18 mouse cellular contexts compared by ENCODE assay signal in the genomic region with DNA sequence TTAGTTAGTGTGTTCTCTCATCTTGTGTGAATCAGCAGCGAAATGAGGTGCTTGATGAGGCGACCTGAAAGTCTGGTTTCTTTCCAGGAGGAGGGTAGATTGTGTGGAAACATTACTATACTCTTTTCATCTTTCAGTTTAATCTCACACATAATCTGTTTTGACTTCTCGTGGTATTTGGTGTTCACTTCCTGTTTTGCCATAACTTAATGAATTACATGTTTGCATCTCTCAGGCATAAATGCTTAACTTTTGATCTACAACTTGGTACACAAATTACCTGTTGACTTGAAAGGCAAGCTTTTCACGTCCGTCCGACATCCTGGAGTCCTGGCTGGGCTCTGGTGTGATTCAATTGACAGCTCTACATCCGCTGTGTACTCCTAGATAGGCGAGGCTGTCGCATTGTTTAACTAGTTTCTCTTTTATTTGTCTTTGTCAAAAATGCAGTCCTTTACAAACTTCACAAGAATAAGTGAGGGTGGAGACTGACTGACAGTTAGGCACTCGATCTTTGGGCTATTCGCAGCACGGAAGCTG. TPM values are rescaled to one million over a fixed set of nuclear protein-coding genes. Genes with fewer than 3 reads are reported as not detected.
DNase-seq lines count a peak whose midpoint lies in the region; ATAC-seq and TF ChIP-seq lines count a peak whose summit lies in the region.
"Had no signal": no experiment of that assay in that cellular context is flagged by ENCODE, and none has a peak within 500 bp of the region (broad histone marks: within the 10 kb centered on the region; RNA-seq: fewer than 3 reads in every experiment).

No protein-coding gene starts in this region.

- ATAC-seq in stomach, embryonic 16.5 days (ENCODE audit: insufficient read depth, low FRiP score), result no peak
- no peak for ATAC-seq in stomach, postnatal 0 days (ENCODE audit: low FRiP score, low TSS enrichment)
- peak; percentile 84 for ATAC-seq in inflammation-experienced regulatory T-cells, adult 6 months
- no peak for ATAC-seq in midbrain, embryonic 11.5 days (ENCODE audit: low FRiP score)
- ATAC-seq: forebrain, embryonic 13.5 days; forebrain, postnatal 0 days; Patski had no signal

- DNase-seq in stomach, postnatal 0 days (ENCODE audit: low spot score), result no peak
- peak; percentile 17 for DNase-seq in R1 (ENCODE audit: low read depth, low spot score)
- no peak for DNase-seq in layer of hippocampus, adult 9-10 months (ENCODE audit: low spot score)
- DNase-seq in midbrain, embryonic 11.5 days (ENCODE audit: low spot score, missing footprints), result no peak
- DNase-seq: adrenal gland, postnatal 10 days; cerebellum, adult 11-12 months; cerebellum, adult 9-10 months; cerebellum, postnatal 36 days; forebrain, postnatal 0 days; gastrocnemius, postnatal 25 days; heart, postnatal 36 days had no signal

- 0 out of 2 replicates have a peak overlapping the region, but pooled peaks have one; percentile 34 for H3K27ac ChIP-seq in stomach, embryonic 16.5 days (ENCODE audit: low read length)
- no peak overlapping the region for H3K27ac ChIP-seq in stomach, postnatal 0 days (replicated peaks)
- H3K27ac ChIP-seq in midbrain, embryonic 11.5 days (ENCODE audit: low read depth, low read length), result no peak overlapping the region
- H3K27ac ChIP-seq: embryonic facial prominence, embryonic 13.5 days; forebrain, embryonic 13.5 days; heart, embryonic 13.5 days; hindbrain, embryonic 15.5 days had no signal

- 55% methylated on average over 12 of the region's 12 CpGs for WGBS in stomach, embryonic 16.5 days
- 55% methylated on average over 12 of the region's 12 CpGs for WGBS in stomach, postnatal 0 days
- 89% methylated on average over 12 of the region's 12 CpGs for WGBS in midbrain, embryonic 11.5 days

- no peak overlapping the region for H3K9ac ChIP-seq in stomach, embryonic 16.5 days (ENCODE audit: low read length)
- no peak overlapping the region for H3K9ac ChIP-seq in stomach, postnatal 0 days (ENCODE audit: low read length)
- no peak overlapping the region for H3K9ac ChIP-seq in midbrain, embryonic 11.5 days (ENCODE audit: low read length)
- H3K9ac ChIP-seq: embryonic facial prominence, embryonic 13.5 days; forebrain, embryonic 13.5 days; forebrain, postnatal 0 days; heart, embryonic 13.5 days; hindbrain, embryonic 15.5 days had no signal

- H3K9me3 ChIP-seq in stomach, embryonic 16.5 days (replicated peaks; ENCODE audit: control insufficient read depth, low read length), result no peaks in the 10 kb centered on the region
- no peaks in the 10 kb centered on the region for H3K9me3 ChIP-seq in stomach, postnatal 0 days (ENCODE audit: control insufficient read depth, low read length)
- no peaks in the 10 kb centered on the region for H3K9me3 ChIP-seq in midbrain, embryonic 11.5 days (ENCODE audit: control insufficient read depth, low read length)
- H3K9me3 ChIP-seq: embryonic facial prominence, embryonic 13.5 days; forebrain, embryonic 13.5 days; heart, embryonic 13.5 days; hindbrain, embryonic 15.5 days had no signal

- no peaks in the 10 kb centered on the region for H3K27me3 ChIP-seq in stomach, embryonic 16.5 days (ENCODE audit: control insufficient read depth, insufficient read depth, low read length)
- no peaks in the 10 kb centered on the region for H3K27me3 ChIP-seq in stomach, postnatal 0 days (ENCODE audit: control insufficient read depth, insufficient read depth, low read length)
- no peaks in the 10 kb centered on the region for H3K27me3 ChIP-seq in midbrain, embryonic 11.5 days (ENCODE audit: control insufficient read depth, insufficient read depth, low read length)
- H3K27me3 ChIP-seq: embryonic facial prominence, embryonic 13.5 days; forebrain, embryonic 13.5 days; heart, embryonic 13.5 days; hindbrain, embryonic 15.5 days; Patski had no signal

- TF ChIP-seq CTCF in stomach, postnatal 0 days (IDR thresholded peaks at IDR 0.05; ENCODE audit: low read depth), result no peak

- TF ChIP-seq EP300 in stomach, postnatal 0 days (optimal IDR thresholded peaks at IDR 0.05), result no peak

- 0 out of 2 replicates have a peak, but pooled peaks cover 3% of the 10 kb centered on the region for H3K4me1 ChIP-seq in stomach, embryonic 16.5 days (ENCODE audit: control insufficient read depth, insufficient read depth, low read length)
- no peaks in the 10 kb centered on the region for H3K4me1 ChIP-seq in stomach, postnatal 0 days (replicated peaks; ENCODE audit: control insufficient read depth, insufficient read depth)
- H3K4me1 ChIP-seq in midbrain, embryonic 11.5 days (ENCODE audit: control insufficient read depth, insufficient read depth, low read length), result no peaks in the 10 kb centered on the region
- H3K4me1 ChIP-seq: embryonic facial prominence, embryonic 13.5 days; forebrain, embryonic 13.5 days; heart, embryonic 13.5 days; hindbrain, embryonic 15.5 days had no signal

- H3K36me3 ChIP-seq in stomach, embryonic 16.5 days (ENCODE audit: control insufficient read depth, insufficient read depth, low read length), result no peaks in the 10 kb centered on the region
- H3K36me3 ChIP-seq in stomach, postnatal 0 days (ENCODE audit: control insufficient read depth, insufficient read depth, low read length), result peaks cover 5% of the 10 kb centered on the region; the same call in 1 of the 2 replicates
- H3K36me3 ChIP-seq in midbrain, embryonic 11.5 days (ENCODE audit: control insufficient read depth, insufficient read depth, low read length), result no peaks in the 10 kb centered on the region
- H3K36me3 ChIP-seq: hindbrain, embryonic 15.5 days had no signal

- no peak overlapping the region for H3K4me2 ChIP-seq in stomach, embryonic 16.5 days (ENCODE audit: low read depth, low read length)
- H3K4me2 ChIP-seq in stomach, postnatal 0 days (replicated peaks; ENCODE audit: low read depth), result no peak overlapping the region
- no peak overlapping the region for H3K4me2 ChIP-seq in midbrain, embryonic 11.5 days
- H3K4me2 ChIP-seq: embryonic facial prominence, embryonic 13.5 days; forebrain, embryonic 13.5 days; heart, embryonic 13.5 days; hindbrain, embryonic 15.5 days had no signal

- no peak overlapping the region for H3K4me3 ChIP-seq in stomach, embryonic 16.5 days (replicated peaks; ENCODE audit: low read length)
- no peak overlapping the region for H3K4me3 ChIP-seq in stomach, postnatal 0 days (ENCODE audit: low read depth, low read length)
- no peak overlapping the region for H3K4me3 ChIP-seq in midbrain, embryonic 11.5 days (ENCODE audit: low read depth, low read length)
- H3K4me3 ChIP-seq: embryonic facial prominence, embryonic 13.5 days; forebrain, embryonic 13.5 days; heart, embryonic 13.5 days; hindbrain, embryonic 15.5 days had no signal

RNA-seq across cellular contexts. Expression of a gene that starts 15.7 kb away (rescaled TPM):
- 39.6 and 39.7 TPM in 2 replicates for polyA plus RNA-seq in stomach, embryonic 16.5 days (2015; fragmentation: Nextera tagmentation; extraction: Ambion mirVana)
- polyA plus RNA-seq in stomach, postnatal 0 days (2015; fragmentation: Nextera tagmentation; extraction: Ambion mirVana), result 9.5 and 11.0 TPM in 2 replicates
- 10 to 100 TPM in 1 of 3 experiments, 1 to 10 TPM in 2; 4.9 to 33.1 (median 5.2) TPM for polyA plus RNA-seq in inflammation-experienced regulatory T-cells, adult 6 months (2017; shearing (Covaris generic))
- 71.6 and 74.8 TPM in 2 replicates for polyA plus RNA-seq in midbrain, embryonic 11.5 days (2014; fragmentation: Nextera tagmentation; extraction: Ambion mirVana)
